Mouse (Mus musculus): Measurements from ENCODE around the gene Setd7. TPM values are rescaled to one million over a fixed set of nuclear protein-coding genes. Genes with fewer than 3 reads are reported as not detected.

Gene Setd7
- polyA plus RNA-seq, 1 experiment from 2014 or later, result 4.3 TPM

- no peak for ATAC-seq (ENCODE audit: insufficient read depth)
- H3K4me2 ChIP-seq, result no peak overlapping the region
- H3K4me1 ChIP-seq (ENCODE audit: insufficient read depth), result no peaks in the 10 kb centered on the region
- no peaks in the 10 kb centered on the region for H3K27me3 ChIP-seq (ENCODE audit: insufficient read depth, low read length)
- H3K4me3 ChIP-seq (ENCODE audit: low read depth, low read length), result no peak overlapping the region
- DNase-seq, result no peak
- TF ChIP-seq CTCF (IDR thresholded peaks at IDR 0.05; ENCODE audit: low read depth), result no peak
- peaks cover 25% of the 10 kb centered on the region for H3K36me3 ChIP-seq (ENCODE audit: insufficient read depth)
- H3K9ac ChIP-seq, result no peak overlapping the region
- no peaks in the 10 kb centered on the region for H3K9me3 ChIP-seq (ENCODE audit: low read depth, low read length)
- 87% methylated on average over 17 of the region's 17 CpGs for WGBS
- H3K27ac ChIP-seq (ENCODE audit: low read depth), result no peak overlapping the region
Observed at GRCm38 (mm10) chr3:51548987-51549579, 11.6 kb downstream of the Setd7 start.

- TF ChIP-seq CTCF (IDR thresholded peaks at IDR 0.05; ENCODE audit: low read depth), result no peak
- H3K27ac ChIP-seq (ENCODE audit: low read depth), result no peak overlapping the region
- DNase-seq (no peak), ATAC-seq (ENCODE audit: insufficient read depth) (no peak)
- no peak overlapping the region for H3K4me2 ChIP-seq
- peaks cover 27% of the 10 kb centered on the region for H3K36me3 ChIP-seq (ENCODE audit: insufficient read depth)
- H3K9ac ChIP-seq, result no peak overlapping the region
- H3K4me3 ChIP-seq (ENCODE audit: low read depth, low read length), result no peak overlapping the region
- H3K4me1 ChIP-seq (ENCODE audit: insufficient read depth), result no peaks in the 10 kb centered on the region
- no peaks in the 10 kb centered on the region for H3K9me3 ChIP-seq (ENCODE audit: low read depth, low read length)
- 82% methylated on average over 6 of the region's 6 CpGs for WGBS
- no peaks in the 10 kb centered on the region for H3K27me3 ChIP-seq (ENCODE audit: insufficient read depth, low read length)
Observed at GRCm38 (mm10) chr3:51547577-51547976, 13.1 kb downstream of the Setd7 start.

GRCm38 (mm10) chr3:51544442-51545128 is 16.1 kb downstream of the Setd7 start:
- no peak for TF ChIP-seq CTCF (IDR thresholded peaks at IDR 0.05; ENCODE audit: low read depth)
- H3K36me3 ChIP-seq (ENCODE audit: insufficient read depth), result peaks cover 52% of the 10 kb centered on the region
- 70% methylated on average over 19 of the region's 19 CpGs for WGBS

GRCm38 (mm10) chr3:51540659-51541058 is 20.0 kb downstream of the Setd7 start:
- H3K4me1 ChIP-seq (ENCODE audit: insufficient read depth), result no peaks in the 10 kb centered on the region
- no peak overlapping the region for H3K27ac ChIP-seq (ENCODE audit: low read depth)
- H3K36me3 ChIP-seq (ENCODE audit: insufficient read depth), result peaks cover 60% of the 10 kb centered on the region

More at GRCm38 (mm10) chr3:51544442-51545128, 16.1 kb downstream of the Setd7 start:
- no peak for ATAC-seq (ENCODE audit: insufficient read depth)
- H3K27ac ChIP-seq (ENCODE audit: low read depth), result no peak overlapping the region
- no peaks in the 10 kb centered on the region for H3K4me1 ChIP-seq (ENCODE audit: insufficient read depth)
- no peak overlapping the region for H3K4me3 ChIP-seq (ENCODE audit: low read depth, low read length)
- no peaks in the 10 kb centered on the region for H3K9me3 ChIP-seq (ENCODE audit: low read depth, low read length)
- H3K27me3 ChIP-seq (ENCODE audit: insufficient read depth, low read length), result no peaks in the 10 kb centered on the region
- no peak overlapping the region for H3K9ac ChIP-seq
- no peak for DNase-seq
- H3K4me2 ChIP-seq, result no peak overlapping the region

GRCm38 (mm10) chr3:51539567-51540408 is 20.9 kb downstream of the Setd7 start:
- H3K36me3 ChIP-seq (ENCODE audit: insufficient read depth), result peaks cover 67% of the 10 kb centered on the region
- H3K9ac ChIP-seq, result no peak overlapping the region
- no peaks in the 10 kb centered on the region for H3K27me3 ChIP-seq (ENCODE audit: insufficient read depth, low read length)
- peak; percentile 79 for TF ChIP-seq CTCF (IDR thresholded peaks at IDR 0.05; ENCODE audit: low read depth)
- H3K4me3 ChIP-seq (ENCODE audit: low read depth, low read length), result no peak overlapping the region
- 57% methylated on average over 15 of the region's 15 CpGs for WGBS
- no peak overlapping the region for H3K4me2 ChIP-seq
- H3K27ac ChIP-seq (ENCODE audit: low read depth), result no peak overlapping the region
- ATAC-seq (ENCODE audit: insufficient read depth) (peak; percentile 47), DNase-seq (peak; percentile 80)
- no peaks in the 10 kb centered on the region for H3K4me1 ChIP-seq (ENCODE audit: insufficient read depth)
- no peaks in the 10 kb centered on the region for H3K9me3 ChIP-seq (ENCODE audit: low read depth, low read length)

More at GRCm38 (mm10) chr3:51540659-51541058, 20.0 kb downstream of the Setd7 start:
- DNase-seq, result no peak
- ATAC-seq (ENCODE audit: insufficient read depth), result no peak
- no peak overlapping the region for H3K4me2 ChIP-seq
- H3K27me3 ChIP-seq (ENCODE audit: insufficient read depth, low read length), result no peaks in the 10 kb centered on the region
- H3K9me3 ChIP-seq (ENCODE audit: low read depth, low read length), result no peaks in the 10 kb centered on the region
- TF ChIP-seq CTCF (IDR thresholded peaks at IDR 0.05; ENCODE audit: low read depth), result no peak
- 88% methylated on average over 9 of the region's 9 CpGs for WGBS
- no peak overlapping the region for H3K9ac ChIP-seq
- H3K4me3 ChIP-seq (ENCODE audit: low read depth, low read length), result no peak overlapping the region

GRCm38 (mm10) chr3:51534013-51534412 is 26.7 kb downstream of the Setd7 start:
- ATAC-seq (ENCODE audit: insufficient read depth), result no peak
- H3K9me3 ChIP-seq (ENCODE audit: low read depth, low read length), result no peaks in the 10 kb centered on the region
- TF ChIP-seq CTCF (IDR thresholded peaks at IDR 0.05; ENCODE audit: low read depth), result no peak
- H3K4me2 ChIP-seq, result no peak overlapping the region
- no peaks in the 10 kb centered on the region for H3K4me1 ChIP-seq (ENCODE audit: insufficient read depth)
- DNase-seq, result no peak
- H3K36me3 ChIP-seq (ENCODE audit: insufficient read depth), result peaks cover 61% of the 10 kb centered on the region
- no peak overlapping the region for H3K27ac ChIP-seq (ENCODE audit: low read depth)
- H3K4me3 ChIP-seq (ENCODE audit: low read depth, low read length), result no peak overlapping the region
- 79% methylated on average over 9 of the region's 9 CpGs for WGBS
- no peaks in the 10 kb centered on the region for H3K27me3 ChIP-seq (ENCODE audit: insufficient read depth, low read length)
- no peak overlapping the region for H3K9ac ChIP-seq

- DNase-seq, result no peak
- Histone ChIP-seq H3K4me2 (no peak overlapping the region), H3K4me1 (ENCODE audit: insufficient read depth) (no peaks in the 10 kb centered on the region), H3K27me3 (ENCODE audit: insufficient read depth, low read length) (no peaks in the 10 kb centered on the region), H3K4me3 (ENCODE audit: low read depth, low read length) (no peak overlapping the region), H3K9ac (no peak overlapping the region), H3K36me3 (ENCODE audit: insufficient read depth) (peaks cover 61% of the 10 kb centered on the region), H3K9me3 (ENCODE audit: low read depth, low read length) (no peaks in the 10 kb centered on the region), H3K27ac (ENCODE audit: low read depth) (no peak overlapping the region)
- no peak for TF ChIP-seq CTCF (IDR thresholded peaks at IDR 0.05; ENCODE audit: low read depth)
- 71% methylated on average over 5 of the region's 5 CpGs for WGBS
- ATAC-seq (ENCODE audit: insufficient read depth), result no peak
Observed at GRCm38 (mm10) chr3:51533573-51533972, 27.1 kb downstream of the Setd7 start.
